Mouse (Mus musculus): ENCODE measurements at regions not wholly inside any gene's neighbourhood (a gene's known extent, or its start where the extent isn't known, plus 50 kb on each side); places are given as distances from the start of the nearest gene placed in this dataset.

- no peak for TF ChIP-seq CTCF (conservative IDR thresholded peaks at IDR 0.05; ENCODE audit: insufficient read depth, insufficient read length, low read depth, low read length)
- TF ChIP-seq POLR2A (IDR thresholded peaks at IDR 0.05; ENCODE audit: low read depth, low read length) = no peak
Measured at GRCm38 (mm10) chr3:54567329-54567728, 125.3 kb upstream of the Supt20 start.
